Mouse (Mus musculus): Measurements from ENCODE around the gene Arid1b.
A peak's percentile ranks its signal among the peaks of the same experiment; 100 is the strongest.

Arid1b gene

GRCm38 (mm10) chr17:5112116-5112515, 118.0 kb downstream of the Arid1b start:
- DNase-seq (ENCODE audit: low spot score in 2 of 2): no peak

- DNase-seq (ENCODE audit: low spot score in 2 of 2): no peak
Measured at GRCm38 (mm10) chr17:5115952-5116351, 121.8 kb downstream of the Arid1b start.

GRCm38 (mm10) chr17:5116990-5117389, 122.9 kb downstream of the Arid1b start:
- DNase-seq (ENCODE audit: low spot score in 2 of 2): no peak

GRCm38 (mm10) chr17:5118171-5118570, 124.0 kb downstream of the Arid1b start:
- DNase-seq (ENCODE audit: low spot score in 2 of 2): no peak

- DNase-seq (ENCODE audit: low spot score in 2 of 2): no peak
Measured at GRCm38 (mm10) chr17:5124643-5125042, 130.5 kb downstream of the Arid1b start.

GRCm38 (mm10) chr17:5125084-5125855, 131.1 kb downstream of the Arid1b start:
- DNase-seq (ENCODE audit: low spot score in 2 of 2): no peak

GRCm38 (mm10) chr17:5125856-5126806, 132.0 kb downstream of the Arid1b start:
- DNase-seq (ENCODE audit: low spot score in 2 of 2): no peak

- no peak for DNase-seq (ENCODE audit: low spot score in 2 of 2)
Measured at GRCm38 (mm10) chr17:5129606-5130005, 135.5 kb downstream of the Arid1b start.

- DNase-seq (ENCODE audit: low spot score in 2 of 2): no peak
Measured at GRCm38 (mm10) chr17:5130116-5130515, 136.0 kb downstream of the Arid1b start.

GRCm38 (mm10) chr17:5131706-5132105, 137.6 kb downstream of the Arid1b start:
- DNase-seq (ENCODE audit: low spot score in 2 of 2): no peak

GRCm38 (mm10) chr17:5132296-5132986, 138.3 kb downstream of the Arid1b start:
- DNase-seq (ENCODE audit: low spot score in 2 of 2): no peak

GRCm38 (mm10) chr17:5132987-5133355, 138.8 kb downstream of the Arid1b start:
- no peak for DNase-seq (ENCODE audit: low spot score in 2 of 2)

- DNase-seq (ENCODE audit: low spot score in 2 of 2): no peak
Measured at GRCm38 (mm10) chr17:5133831-5134230, 139.7 kb downstream of the Arid1b start.

GRCm38 (mm10) chr17:5134271-5134670, 140.1 kb downstream of the Arid1b start:
- no peak for DNase-seq (ENCODE audit: low spot score in 2 of 2)

- DNase-seq (ENCODE audit: low spot score in 2 of 2): no peak
Measured at GRCm38 (mm10) chr17:5137936-5138335, 143.8 kb downstream of the Arid1b start.

GRCm38 (mm10) chr17:5138641-5139205, 144.6 kb downstream of the Arid1b start:
- peak in 1 of 2 experiments; percentile 55 for DNase-seq (ENCODE audit: low spot score in 2 of 2)

GRCm38 (mm10) chr17:5139553-5139952, 145.4 kb downstream of the Arid1b start:
- no peak for DNase-seq (ENCODE audit: low spot score in 2 of 2)

- DNase-seq (ENCODE audit: low spot score in 2 of 2): no peak
Measured at GRCm38 (mm10) chr17:5143735-5144439, 149.8 kb downstream of the Arid1b start.

GRCm38 (mm10) chr17:5150660-5151063, 156.5 kb downstream of the Arid1b start:
- DNase-seq (ENCODE audit: low spot score in 2 of 2): no peak

GRCm38 (mm10) chr17:5151852-5152251, 157.7 kb downstream of the Arid1b start:
- DNase-seq (ENCODE audit: low spot score in 2 of 2): no peak

- no peak for DNase-seq (ENCODE audit: low spot score in 2 of 2)
Measured at GRCm38 (mm10) chr17:5153461-5153860, 159.3 kb downstream of the Arid1b start.

Data from spleen, postnatal 10 days (tissue).